Mouse (Mus musculus): ENCODE results near the gene Lbp.
A peak's percentile ranks its signal among the peaks of the same experiment; 100 is the strongest.

Lbp gene

DNA sequence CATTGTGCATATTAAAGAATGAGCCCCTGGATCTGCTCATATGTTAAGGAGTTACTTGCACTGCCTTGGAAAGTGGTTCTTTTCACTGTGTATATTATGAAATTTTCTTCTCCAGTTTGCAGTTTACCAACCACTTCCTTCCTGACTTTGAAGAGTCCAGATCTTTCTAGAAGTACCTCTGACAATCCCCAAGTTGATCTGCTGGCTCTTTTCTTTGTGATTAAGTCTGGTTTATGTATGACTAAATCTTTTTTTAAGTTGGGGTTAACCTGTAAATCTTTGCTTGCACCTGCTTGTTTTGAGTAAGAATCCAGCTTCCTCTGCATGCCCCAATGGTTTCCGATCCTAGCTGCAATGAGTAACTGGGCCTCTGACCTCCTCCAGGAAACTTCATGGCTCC, 6.8 kb downstream of the Lbp start:
- DNase-seq (ENCODE audit: low spot score): no peak

DNA sequence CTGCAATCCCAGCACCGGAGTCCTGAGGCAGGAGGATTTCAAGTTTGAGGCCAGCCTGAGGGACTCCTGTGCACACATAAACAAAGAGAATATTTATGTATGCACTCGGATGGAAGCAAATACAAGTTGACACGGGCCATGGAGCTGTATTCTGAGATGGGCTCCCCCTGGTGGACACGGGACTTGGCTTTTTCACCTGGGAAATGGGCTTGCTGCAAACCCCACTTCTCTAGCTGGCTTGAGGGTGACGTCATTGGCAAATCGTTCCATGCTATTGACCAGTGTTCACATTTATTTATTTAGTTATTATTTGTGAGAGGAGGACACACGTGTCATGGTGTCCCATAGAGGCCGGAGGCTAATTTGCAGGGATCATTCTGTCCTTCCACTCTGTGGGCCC, 10.1 kb downstream of the Lbp start:
- DNase-seq (ENCODE audit: low spot score): peak; percentile 20

DNA sequence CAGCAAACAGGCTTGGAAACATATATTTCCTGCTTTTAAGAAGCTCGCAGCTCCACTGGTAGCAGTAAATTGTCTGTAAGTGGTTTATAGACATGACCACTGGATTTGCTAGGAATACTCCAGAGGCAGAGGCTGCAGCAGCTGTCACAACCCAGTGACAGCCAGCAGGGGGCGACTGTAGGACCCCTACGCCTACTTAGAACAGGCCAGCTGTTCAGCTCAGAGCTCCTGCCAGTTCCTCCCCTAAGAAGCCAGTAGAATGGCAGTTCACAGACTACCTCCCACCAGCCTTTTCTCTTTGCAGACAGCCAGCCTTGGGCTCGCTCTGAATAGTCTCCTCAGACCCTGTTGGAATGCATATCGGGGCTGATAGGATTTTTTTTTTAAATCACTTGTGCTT, 10.7 kb downstream of the Lbp start:
- DNase-seq (ENCODE audit: low spot score): peak; percentile 37

DNA sequence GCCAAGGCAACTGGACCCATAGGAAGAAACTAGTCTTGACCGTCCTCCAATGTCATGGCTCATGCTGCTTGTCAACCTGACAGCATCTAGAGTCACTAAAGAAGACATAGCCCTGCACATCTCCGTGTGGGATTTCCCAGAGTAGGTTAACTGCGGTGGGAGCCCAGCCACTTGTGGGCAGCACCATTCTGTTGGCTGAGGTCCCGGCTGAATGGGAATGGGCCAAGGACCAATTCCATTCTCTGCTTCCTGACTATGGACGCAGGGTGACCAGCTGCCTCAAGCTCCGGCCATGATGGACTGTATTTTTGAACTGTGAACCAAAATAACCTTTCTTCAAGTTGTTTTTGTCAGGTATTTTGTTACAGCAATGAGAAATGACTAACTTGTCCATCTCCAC, 15.3 kb downstream of the Lbp start:
- DNase-seq (ENCODE audit: low spot score): no peak

DNA sequence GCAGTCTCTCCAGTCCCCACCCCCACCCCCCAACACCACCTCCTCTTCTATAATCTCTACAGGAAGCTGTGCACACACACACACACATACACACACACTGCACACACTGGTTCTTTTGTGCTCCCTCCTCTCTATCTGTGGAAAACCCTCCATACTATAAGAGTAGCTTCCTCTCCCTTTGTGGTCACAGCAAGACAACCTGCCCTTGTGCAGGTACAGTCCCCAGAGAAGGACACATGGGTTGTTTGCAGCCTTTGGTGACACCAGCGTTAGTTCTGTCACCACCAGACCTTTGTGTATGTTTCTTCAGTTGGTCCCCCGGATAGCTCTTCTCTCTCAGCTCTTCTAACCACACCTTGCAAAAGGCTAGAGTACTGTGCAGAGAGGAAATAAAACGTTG, 16.6 kb downstream of the Lbp start:
- DNase-seq (ENCODE audit: low spot score): peak; percentile 46

DNA sequence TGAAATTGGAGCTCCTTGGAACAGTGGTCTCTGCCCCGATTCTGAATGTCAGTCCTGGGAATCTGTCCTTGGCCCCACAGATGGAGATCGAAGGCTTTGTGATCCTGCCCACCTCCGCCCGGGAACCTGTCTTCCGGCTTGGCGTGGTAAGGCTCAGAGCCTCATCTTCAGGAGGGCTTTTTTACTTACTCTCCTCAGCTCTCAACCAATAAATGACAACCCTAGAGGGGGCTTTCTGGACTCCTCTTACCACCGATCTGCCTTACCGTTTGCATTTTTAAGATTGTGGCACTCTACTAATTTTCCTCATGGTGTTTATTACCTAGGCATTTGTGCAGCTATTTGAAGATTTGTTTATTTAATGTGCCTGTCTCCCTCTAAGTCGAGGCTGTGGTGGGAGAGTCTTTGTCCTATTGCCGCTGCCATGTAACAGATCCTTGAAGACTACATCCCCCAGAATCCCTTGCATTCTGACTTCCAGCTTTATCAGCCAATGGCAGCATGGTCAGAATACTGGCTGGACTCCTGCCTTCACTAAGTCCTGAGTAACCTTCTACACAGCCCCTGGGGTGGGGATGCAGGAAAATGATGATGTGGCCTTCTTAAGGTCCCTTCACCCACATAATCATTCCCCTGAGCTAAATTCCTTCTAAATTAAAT, 18.4 kb downstream of the Lbp start:
- no peak for DNase-seq (ENCODE audit: low spot score)

DNA sequence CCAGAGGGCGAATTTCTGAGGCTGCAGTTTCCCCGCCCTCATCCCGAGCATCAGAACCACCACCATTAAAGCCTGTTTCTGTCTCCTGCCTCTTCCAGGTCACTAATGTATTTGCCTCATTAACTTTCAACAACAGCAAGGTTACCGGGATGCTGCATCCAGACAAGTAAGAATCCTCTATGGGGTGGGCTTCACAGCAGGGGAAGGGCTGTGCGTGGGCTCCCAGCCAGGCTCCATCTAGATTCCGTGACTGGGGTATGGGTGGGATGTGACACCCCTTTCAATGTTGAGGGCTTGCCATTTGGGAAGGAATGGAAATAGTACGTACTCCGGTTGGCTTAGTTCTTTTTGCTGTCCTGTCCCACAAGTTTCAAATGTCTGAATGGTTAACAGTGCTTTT, 19.3 kb downstream of the Lbp start:
- DNase-seq (ENCODE audit: low spot score): no peak

DNA sequence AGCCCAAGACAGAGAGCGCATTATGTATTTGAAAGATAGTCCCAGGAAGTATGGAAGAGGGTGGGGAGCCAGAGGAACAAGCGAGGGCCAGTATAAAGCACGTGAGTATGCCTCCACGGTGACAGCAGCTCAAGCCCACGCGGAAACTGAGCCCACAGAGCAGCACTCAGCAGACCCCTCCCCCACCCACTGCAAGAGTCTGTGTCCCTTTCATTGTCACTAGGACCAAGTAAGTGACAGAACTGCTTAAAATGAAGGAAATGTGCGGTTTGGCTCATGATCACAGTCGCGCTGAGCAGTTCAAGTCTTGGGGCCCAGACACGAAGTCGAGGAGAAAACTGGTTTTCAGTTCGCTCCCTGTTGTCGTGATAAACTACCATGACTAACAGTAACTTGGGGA, 28.1 kb downstream of the Lbp start:
- no peak for DNase-seq (ENCODE audit: low spot score)

DNA sequence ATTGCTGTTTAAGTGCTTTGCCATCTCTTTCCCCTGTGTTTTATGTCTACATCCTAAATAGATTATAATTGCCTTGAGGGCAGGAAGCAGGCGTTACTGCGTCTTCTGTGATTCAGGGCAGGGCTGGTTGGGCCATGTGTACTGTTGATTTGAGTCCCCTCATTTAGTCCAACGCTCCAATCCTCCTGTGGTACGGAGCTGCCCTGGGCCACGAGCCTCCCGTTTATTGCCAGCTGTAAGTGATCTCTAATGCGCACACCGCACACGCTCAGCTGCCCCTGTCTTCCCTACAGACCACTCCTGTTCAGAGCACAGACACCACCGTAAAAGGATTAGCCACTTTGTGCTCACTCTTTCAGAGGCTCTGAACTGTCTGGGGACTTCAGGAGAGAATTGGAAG, 31.4 kb downstream of the Lbp start:
- no peak for DNase-seq (ENCODE audit: low spot score)

DNA sequence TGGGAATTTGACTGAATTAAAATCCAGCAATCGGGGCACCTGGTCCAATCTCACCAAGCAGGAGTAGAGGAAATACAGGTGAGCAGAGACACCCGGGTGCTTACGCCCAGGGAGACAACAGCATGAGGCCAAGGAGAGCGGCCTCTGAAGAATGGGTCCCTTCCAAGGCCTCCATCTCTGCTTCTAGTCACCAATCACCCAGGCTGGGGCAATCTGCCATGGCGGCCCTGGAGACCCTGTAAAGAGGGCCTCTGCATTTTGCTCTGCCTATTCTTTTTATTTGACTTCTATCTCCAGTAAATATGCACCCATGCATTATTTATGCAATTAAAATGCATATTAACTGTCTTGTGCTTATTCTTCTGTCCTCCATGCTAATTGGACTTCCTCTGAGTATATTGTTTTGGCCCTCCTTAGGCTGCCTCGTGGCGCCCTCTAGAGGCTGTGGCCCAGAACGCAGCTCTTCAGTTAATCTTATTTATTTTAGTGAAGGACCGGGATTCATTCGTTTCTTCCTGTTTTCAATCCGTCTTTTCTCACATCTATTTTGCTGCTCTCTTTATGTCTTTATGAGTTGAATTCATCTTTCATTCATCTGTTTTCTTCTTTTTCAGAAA, 33.8 kb downstream of the Lbp start:
- peak; percentile 52 for DNase-seq (ENCODE audit: low spot score)

DNA sequence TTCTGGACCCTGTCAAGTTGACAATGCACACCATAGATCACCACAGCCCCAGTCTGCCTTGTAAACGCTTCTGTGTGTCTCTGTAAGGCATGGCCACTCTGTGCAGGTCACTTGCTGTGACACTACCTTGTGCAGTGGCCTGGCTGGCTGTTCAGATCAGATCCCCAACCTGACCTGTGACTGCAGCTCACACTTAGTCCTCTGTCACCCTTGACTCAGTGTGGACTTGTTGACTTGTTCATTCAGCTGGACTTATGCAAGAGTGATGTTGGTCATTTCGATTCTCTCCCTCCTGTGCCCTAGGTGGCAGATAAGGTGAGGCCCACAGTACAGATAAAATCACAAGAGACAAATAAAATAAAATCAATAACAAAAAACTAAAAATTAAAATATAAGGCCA, 35.0 kb downstream of the Lbp start:
- no peak for DNase-seq (ENCODE audit: low spot score)

DNA sequence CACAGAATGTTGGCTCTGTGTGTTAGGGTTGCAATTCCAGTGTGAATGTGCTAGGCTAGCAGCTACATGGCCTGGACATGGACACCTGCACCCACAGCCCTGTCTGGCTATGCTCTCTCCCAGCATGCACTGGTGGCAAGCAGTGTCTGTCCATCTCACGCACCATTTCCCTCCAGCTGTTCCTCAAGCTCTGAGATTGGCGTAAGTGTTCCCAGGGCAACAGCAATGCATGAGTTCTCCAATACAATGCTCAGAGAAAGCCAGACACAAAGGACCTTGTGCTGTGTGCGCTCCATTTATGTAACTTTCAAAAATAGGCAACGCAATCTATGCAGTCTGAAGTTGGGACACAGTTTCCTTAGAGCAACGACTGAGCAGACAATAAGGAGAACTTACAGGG, 37.2 kb downstream of the Lbp start:
- DNase-seq (ENCODE audit: low spot score): no peak

DNA sequence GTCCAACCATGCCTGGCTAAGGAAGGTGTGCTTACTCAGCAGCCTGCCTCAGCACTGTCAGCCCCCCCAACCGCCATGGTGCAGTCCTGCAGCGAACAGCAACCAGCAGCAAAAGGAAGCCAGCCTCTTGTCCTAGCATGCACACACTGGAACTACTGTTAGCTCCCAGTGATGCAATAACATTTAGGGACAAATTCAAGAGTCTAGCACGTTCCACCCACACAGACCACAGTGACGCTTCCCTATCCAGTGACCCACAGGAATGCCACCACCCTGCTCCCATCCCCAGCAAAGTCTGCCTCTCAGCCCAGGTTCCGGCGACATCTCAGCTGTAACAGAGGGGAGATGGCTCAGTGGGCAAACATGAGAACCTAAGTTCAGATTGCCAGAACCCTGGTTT, 40.2 kb downstream of the Lbp start:
- DNase-seq (ENCODE audit: low spot score): no peak

DNA sequence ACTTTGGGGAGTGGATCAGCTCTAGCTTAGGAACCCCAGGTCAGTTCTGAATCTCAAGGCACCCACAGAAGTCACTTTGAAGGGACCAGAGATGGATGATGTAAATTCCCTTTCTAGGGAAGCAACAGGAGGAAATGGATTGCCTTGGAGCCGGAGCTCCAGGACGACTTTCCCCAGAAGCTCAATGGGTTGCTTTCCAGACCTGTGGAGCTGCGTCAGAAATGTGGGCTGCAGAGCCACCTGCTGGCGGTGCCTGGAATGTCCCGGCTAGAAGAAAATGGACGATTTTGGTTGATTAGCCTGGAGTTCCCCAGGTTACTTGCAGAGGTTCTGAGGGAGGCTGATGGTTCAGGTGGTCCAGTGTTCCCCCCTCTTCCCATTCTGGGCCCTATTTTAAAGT, 41.6 kb downstream of the Lbp start:
- DNase-seq (ENCODE audit: low spot score): peak; percentile 60

DNA sequence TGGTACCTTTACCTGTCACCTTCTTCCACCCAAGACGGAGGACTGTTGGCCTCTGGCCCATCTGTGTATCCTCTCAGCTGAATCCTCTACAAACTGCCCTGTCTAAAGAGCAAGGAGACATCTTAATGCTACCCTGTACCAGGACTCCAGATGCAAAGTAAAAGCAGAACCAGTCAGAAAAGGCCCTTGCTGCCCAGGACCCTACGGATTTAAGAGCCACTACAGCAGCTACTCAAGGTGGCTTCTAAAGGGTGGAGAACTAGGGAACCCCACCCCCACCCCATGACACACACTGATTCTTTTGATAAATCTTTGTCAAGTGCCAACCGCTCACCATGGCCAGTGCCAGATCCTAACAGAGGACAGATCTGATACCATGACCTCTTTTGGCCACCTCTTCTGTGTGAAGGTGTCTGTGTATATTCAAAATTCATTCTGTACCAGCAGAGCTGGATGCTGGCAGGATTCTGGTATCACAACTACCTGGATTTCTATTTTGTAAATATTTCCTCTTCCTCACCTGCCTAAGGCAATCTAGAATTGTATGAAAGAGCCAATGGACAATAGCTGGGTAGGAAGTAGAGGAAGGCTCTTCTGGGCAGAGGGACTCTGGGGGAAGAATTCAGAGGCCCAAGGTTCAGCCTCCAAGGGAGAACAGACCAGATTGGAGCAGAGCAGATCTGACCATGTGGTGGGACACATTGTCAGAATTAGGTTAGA, 46.7 kb downstream of the Lbp start:
- no peak for DNase-seq (ENCODE audit: low spot score)

DNA sequence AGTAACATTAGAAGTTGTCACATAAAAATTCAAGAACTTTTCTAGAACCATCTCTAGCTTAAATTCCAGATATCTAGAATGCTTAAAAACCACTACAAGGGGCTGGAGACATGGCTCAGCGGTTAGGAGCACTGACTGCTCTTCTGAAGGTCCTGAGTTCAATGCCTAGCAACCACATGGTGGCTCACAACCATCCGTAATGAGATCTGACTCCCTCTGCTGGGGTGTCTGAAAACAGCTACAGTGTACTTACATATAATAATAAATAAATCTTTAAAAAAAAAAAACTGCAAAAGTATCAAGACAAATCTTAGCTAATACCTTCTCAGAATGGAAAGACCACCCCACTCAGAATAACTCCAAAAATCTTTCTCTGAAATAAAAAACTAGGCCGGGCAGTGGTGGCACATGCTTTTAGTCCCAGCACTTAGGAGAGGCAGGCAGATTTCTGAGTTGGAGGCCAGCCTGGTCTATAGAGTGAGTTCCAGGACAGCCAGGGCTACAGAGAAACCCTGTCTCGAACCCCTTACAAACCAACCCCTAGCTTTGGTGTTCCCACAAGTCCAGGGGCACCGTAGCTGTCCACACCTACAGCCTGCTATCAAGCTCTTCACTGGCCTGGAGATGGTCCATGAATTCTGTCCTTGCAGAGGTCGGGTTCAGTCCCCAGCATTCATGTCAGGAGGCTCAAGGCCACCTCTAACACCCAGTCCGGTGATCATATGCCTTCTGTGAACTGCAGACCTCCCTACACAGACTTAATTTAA, 48.2 kb downstream of the Lbp start:
- no peak for DNase-seq (ENCODE audit: low spot score)

DNA sequence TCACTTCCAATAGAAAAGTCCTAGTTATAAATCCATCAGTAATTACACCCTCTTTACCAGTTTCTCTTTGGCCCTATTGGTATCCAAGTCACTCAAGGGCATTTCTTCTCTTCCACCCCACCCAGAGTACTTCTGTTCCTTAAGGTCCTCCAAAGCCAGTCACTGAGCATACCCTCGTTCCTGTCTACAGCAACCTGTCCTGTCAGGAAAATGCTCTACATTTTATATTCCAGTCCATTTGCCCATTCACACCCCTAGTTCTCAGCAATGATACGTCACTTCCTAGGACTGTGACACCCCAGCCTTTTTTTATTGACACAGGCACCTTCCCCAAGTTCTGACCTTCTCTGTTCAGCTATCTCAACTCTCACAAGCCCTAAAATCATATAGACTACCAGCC, 48.9 kb downstream of the Lbp start:
- DNase-seq (ENCODE audit: low spot score): no peak

DNA sequence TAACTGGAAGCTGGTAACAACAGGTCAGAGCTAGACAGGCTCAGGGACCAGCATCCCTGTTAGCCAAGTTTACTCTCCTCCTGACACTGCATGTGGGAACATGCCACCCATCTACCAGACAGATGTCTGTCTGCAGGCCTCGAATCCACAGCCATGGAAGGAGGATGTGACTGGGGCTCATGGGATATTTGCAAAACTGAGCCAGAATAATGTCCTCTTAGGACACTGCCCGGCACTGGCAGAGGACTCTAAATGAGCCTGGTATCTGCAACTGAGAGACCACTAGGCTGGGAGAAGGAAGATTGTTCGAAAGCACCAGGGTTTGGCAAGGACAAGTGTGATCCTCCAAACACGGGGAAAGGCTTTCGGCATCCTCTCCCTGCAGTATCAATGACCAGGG, 49.8 kb downstream of the Lbp start:
- DNase-seq (ENCODE audit: low spot score): no peak

DNA sequence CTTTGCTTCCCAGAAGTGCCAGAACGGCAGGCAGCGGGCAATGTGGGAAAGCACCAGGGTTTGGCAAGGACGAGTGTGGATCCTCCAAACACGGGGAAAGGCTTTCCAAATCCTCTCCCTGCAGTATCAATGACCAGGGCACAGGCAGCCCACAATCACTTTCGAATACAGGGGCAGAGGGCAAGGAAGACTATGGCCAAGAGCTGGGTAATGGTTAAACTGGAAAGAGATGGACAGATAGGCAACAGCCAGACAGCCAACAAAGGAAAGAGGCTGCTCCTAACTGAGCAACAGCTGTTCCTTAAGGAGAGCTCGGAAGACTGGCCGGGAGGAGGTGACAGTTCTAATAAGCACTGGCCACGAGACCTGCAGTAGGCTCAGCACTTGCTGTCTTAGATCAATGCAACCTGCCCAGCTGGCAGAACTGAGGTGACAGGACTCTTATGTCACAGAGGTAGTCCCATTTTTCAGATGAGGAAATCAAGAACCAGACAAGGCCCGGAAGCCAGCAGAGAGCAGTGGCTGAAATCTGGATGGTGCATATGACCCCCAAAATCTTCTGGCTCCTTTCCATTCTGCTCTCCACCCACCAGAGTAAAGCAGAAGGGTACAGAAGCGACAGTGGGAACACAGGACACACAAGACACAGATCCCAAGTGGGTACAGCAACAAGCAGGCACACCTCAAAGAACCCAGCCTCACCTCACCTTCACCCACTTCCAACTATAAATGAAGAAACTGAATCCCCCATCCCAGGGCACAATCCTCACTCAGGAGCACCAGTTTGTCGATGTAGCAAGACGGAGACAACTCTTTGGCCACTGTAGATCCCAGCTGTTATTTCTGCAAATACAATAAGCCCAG, 53.7 kb downstream of the Lbp start:
- DNase-seq (ENCODE audit: low spot score): no peak

DNA sequence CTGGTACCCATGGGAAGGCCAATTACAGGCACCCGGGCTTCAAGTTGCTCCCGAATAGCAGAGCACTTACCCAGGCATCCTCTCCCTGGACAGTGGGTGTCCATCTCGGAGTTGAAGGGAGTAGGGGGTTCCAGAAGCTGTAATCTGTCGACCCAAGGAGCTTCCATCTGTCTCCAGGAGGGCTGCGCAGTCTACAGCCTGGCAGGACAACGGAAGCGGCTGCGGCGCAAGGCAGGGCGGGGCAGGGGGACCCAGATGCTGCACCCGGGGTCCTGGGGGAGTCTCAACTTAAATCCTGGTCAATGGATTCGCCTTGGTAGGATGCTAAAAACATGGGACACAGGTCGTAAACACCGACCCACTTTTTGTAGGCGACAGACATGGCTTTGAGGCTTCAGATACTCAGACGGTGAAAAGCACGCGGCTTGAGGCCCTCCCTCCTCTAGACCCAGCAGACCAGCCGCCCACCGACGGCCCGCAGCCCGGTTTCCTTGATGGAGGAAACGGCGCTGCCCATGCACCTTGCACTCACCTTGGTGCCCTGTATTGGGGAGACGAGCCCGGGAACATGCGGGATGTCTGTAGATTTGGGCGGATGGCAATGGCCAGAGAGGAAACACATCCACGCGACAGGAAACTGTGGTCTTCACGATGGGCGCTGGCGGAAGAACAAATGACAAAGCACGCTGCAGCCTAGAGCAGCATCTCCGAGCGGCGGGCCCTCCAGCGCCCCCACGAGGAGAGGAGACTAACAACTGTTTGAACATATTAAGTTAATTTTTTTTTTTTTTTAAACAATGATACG, 54.8 kb downstream of the Lbp start:
- DNase-seq (ENCODE audit: low spot score): peak; percentile 91

DNA sequence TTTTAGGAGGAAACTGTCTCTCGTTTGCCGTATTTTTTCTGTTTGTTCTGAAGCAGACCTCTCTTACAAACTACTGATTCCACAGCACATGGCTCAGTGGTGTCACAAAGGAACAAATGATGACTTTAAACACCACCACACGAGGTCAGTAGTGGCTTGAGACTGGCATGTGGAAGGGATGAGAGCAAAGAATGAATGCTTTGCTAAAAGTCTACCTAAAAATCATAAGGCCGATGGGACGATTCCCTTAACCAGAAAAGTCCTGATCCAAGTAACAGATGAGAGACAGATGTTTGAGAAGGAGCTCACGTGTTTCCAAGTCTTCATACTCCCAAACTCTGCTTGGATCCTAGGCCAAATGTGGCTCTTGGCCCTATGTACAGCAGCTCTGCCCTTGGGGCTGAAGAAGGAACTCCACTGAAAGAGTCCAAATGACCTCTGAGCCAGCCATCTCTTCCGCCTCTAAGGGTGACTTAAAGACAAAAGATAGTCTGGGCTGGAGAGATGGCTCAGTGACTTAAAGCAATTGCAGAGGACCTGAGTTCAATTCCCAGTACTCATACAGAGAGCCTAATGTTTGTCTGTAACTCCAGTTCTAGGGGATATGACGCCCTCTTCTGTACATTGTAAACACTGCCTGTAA, 55.5 kb downstream of the Lbp start:
- no peak for DNase-seq (ENCODE audit: low spot score)

All from T-cell, adult 2 months (primary cell).